Mouse (Mus musculus): ENCODE results near the gene Auts2. TPM values are rescaled to one million over a fixed set of nuclear protein-coding genes. Genes with fewer than 3 reads are reported as not detected.

Gene Auts2
- total and polyA plus RNA-seq, 3 experiments, result not detected

GRCm38 (mm10) chr5:132436901-132437300, 106.2 kb downstream of the Auts2 start:
- in situ Hi-C loops (cut with MboI; ENCODE audit: low pct_ligation_motif_present, low pct_unique_long_range_greater_than_20kb, low sequenced_read_pairs) (no loop called here), dilution Hi-C loops (cut with MboI; ENCODE audit: extremely low pct_ligation_motif_present, extremely low pct_unique_long_range_greater_than_20kb, low sequenced_read_pairs) (no loop called here)
- no peaks in the 10 kb centered on the region for H3K79me2 ChIP-seq (replicated peaks; ENCODE audit: control insufficient read depth, extremely low read depth, insufficient read depth, poor library complexity, severe bottlenecking)
- DNase-seq (ENCODE audit: extremely low read depth), result no peak
- no peaks in the 10 kb centered on the region for H3K36me3 ChIP-seq (replicated peaks in 1 of 2; ENCODE audit: control insufficient read depth in 1 of 2, insufficient read depth in 1 of 2, low read length in 1 of 2)
- no peak for TF ChIP-seq MAX (IDR thresholded peaks at IDR 0.05; ENCODE audit: low read length)
- H3K9ac ChIP-seq (ENCODE audit: insufficient read depth, low read depth), result no peak overlapping the region
- H3K27ac ChIP-seq (ENCODE audit: insufficient read depth, low read depth), result no peak overlapping the region
- H3K27me3 ChIP-seq (replicated peaks), result no peaks in the 10 kb centered on the region
- no peak overlapping the region for H3K4me2 ChIP-seq (ENCODE audit: insufficient read depth, low read depth, poor library complexity, severe bottlenecking)
- H3K4me3 ChIP-seq (replicated peaks in 1 of 3; ENCODE audit: low read depth in 2 of 3, low read length in 2 of 3, poor library complexity in 1 of 3), result no peak overlapping the region
- H3K9me3 ChIP-seq (replicated peaks; ENCODE audit: low read length), result peaks cover 58% of the 10 kb centered on the region
- H3K4me1 ChIP-seq (ENCODE audit: control insufficient read depth in 1 of 2, insufficient read depth in 2 of 2), result no peaks in the 10 kb centered on the region

- H3K9ac ChIP-seq (ENCODE audit: insufficient read depth, low read depth), result no peak overlapping the region
- in situ Hi-C loops (cut with MboI; ENCODE audit: low pct_ligation_motif_present, low pct_unique_long_range_greater_than_20kb, low sequenced_read_pairs) (no loop called here), dilution Hi-C loops (cut with MboI; ENCODE audit: extremely low pct_ligation_motif_present, extremely low pct_unique_long_range_greater_than_20kb, low sequenced_read_pairs) (no loop called here)
- H3K36me3 ChIP-seq (replicated peaks in 1 of 2; ENCODE audit: control insufficient read depth in 1 of 2, insufficient read depth in 1 of 2, low read length in 1 of 2), result no peaks in the 10 kb centered on the region
- no peak overlapping the region for H3K4me3 ChIP-seq (replicated peaks in 1 of 3; ENCODE audit: low read depth in 2 of 3, low read length in 2 of 3, poor library complexity in 1 of 3)
- H3K9me3 ChIP-seq (replicated peaks; ENCODE audit: low read length), result peaks cover 61% of the 10 kb centered on the region
- no peak overlapping the region for H3K4me2 ChIP-seq (ENCODE audit: insufficient read depth, low read depth, poor library complexity, severe bottlenecking)
- DNase-seq (ENCODE audit: extremely low read depth), result no peak
- H3K27me3 ChIP-seq (replicated peaks), result no peaks in the 10 kb centered on the region
- H3K27ac ChIP-seq (ENCODE audit: insufficient read depth, low read depth), result no peak overlapping the region
- no peak for TF ChIP-seq UBTF (IDR thresholded peaks at IDR 0.05; ENCODE audit: low read depth, low read length)
- TF ChIP-seq NELFE (IDR thresholded peaks at IDR 0.05; ENCODE audit: low read depth, low read length), result no peak
- TF ChIP-seq ELF1 (IDR thresholded peaks at IDR 0.05; ENCODE audit: low read depth, low read length), result no peak
- no peak for TF ChIP-seq EP300 (IDR thresholded peaks at IDR 0.05; ENCODE audit: low read length)
- no peak for TF ChIP-seq CHD1 (IDR thresholded peaks at IDR 0.05; ENCODE audit: low read depth, low read length)
- no peak for TF ChIP-seq NRF1 (IDR thresholded peaks at IDR 0.05; ENCODE audit: low read depth, low read length)
- TF ChIP-seq POLR2AphosphoS2 (IDR thresholded peaks at IDR 0.05; ENCODE audit: low read depth, low read length), result no peak
- TF ChIP-seq MAFK (IDR thresholded peaks at IDR 0.05; ENCODE audit: insufficient replicate concordance, low read length), result no peak
- no peak for TF ChIP-seq POLR2A (IDR thresholded peaks at IDR 0.05; ENCODE audit: low read depth, low read length)
- no peak for TF ChIP-seq MEF2A (IDR thresholded peaks at IDR 0.05; ENCODE audit: borderline replicate concordance, low read depth, low read length)
- no peak for TF ChIP-seq BHLHE40 (IDR thresholded peaks at IDR 0.05; ENCODE audit: low read depth, low read length)
- TF ChIP-seq IRF4 (IDR thresholded peaks at IDR 0.05; ENCODE audit: low read depth, low read length), result no peak
- TF ChIP-seq RCOR1 (conservative IDR thresholded peaks at IDR 0.05; ENCODE audit: low read depth, low read length), result no peak
- TF ChIP-seq E2F4 (IDR thresholded peaks at IDR 0.05; ENCODE audit: insufficient replicate concordance, low read depth, low read length), result no peak
- TF ChIP-seq USF2 (conservative IDR thresholded peaks at IDR 0.05; ENCODE audit: low read depth, low read length), result no peak
- TF ChIP-seq TBP (conservative IDR thresholded peaks at IDR 0.05; ENCODE audit: low read depth, low read length), result no peak
- TF ChIP-seq SMC3 (IDR thresholded peaks at IDR 0.05; ENCODE audit: low read depth, low read length), result no peak
- no peak for TF ChIP-seq CTCF (conservative IDR thresholded peaks at IDR 0.05 in 1 of 2, IDR thresholded peaks at IDR 0.05 in 1 of 2; ENCODE audit: low read depth in 2 of 2, low read length in 2 of 2)
- H3K79me2 ChIP-seq (replicated peaks; ENCODE audit: control insufficient read depth, extremely low read depth, insufficient read depth, poor library complexity, severe bottlenecking), result no peaks in the 10 kb centered on the region
- H3K4me1 ChIP-seq (ENCODE audit: control insufficient read depth in 1 of 2, insufficient read depth in 2 of 2), result no peaks in the 10 kb centered on the region
These were observed 106.7 kb downstream of the Auts2 start for GRCm38 (mm10) chr5:132436473-132436872.

Measured in CH12.LX (cell line).